Mouse (Mus musculus) midbrain, embryonic 14.5 days (tissue): ENCODE data around the gene 4921524J17Rik. TPM values are rescaled to one million over a fixed set of nuclear protein-coding genes. Genes with fewer than 3 reads are reported as not detected.

Source experiments
- ATAC-seq: fragments of 200-750 bp; cut with Nextera tagmentation; 2 replicates; pipeline ENCODE4 v1.8.0; 2017; ENCODE audit warnings: moderate number of reproducible peaks, moderate library complexity; ENCODE audit not compliant: low FRiP score, low TSS enrichment
- DNase-seq: peaks from one replicate; pipeline ENCODE4 v3.0.0-alpha.2; 2015
- H3K27ac ChIP-seq: fragments of 300-500 bp; sonication (generic); replicated peaks from 2 replicates; pipeline ENCODE4 v1.5.1; 2014; ENCODE audit warnings: mild to moderate bottlenecking, low read depth, low read length, moderate library complexity
- H3K27me3 ChIP-seq: fragments of 300-500 bp; sonication (generic); 2 replicates; pipeline ENCODE4 v1.6.1; 2014; ENCODE audit warnings: low read length, control low read depth, mixed read lengths; ENCODE audit not compliant: control insufficient read depth, insufficient read depth
- H3K36me3 ChIP-seq: fragments of 300-500 bp; sonication (generic); 2 replicates; pipeline ENCODE4 v1.6.1; 2014; ENCODE audit warnings: low read length, control low read depth; ENCODE audit not compliant: control insufficient read depth, insufficient read depth
- H3K4me1 ChIP-seq: fragments of 300-500 bp; sonication (generic); 2 replicates; pipeline ENCODE4 v1.6.1; 2014; ENCODE audit warnings: mild to moderate bottlenecking, antibody characterized with exemption, low read length, control low read depth; ENCODE audit not compliant: control insufficient read depth, insufficient read depth
- H3K4me2 ChIP-seq: fragments of 300-500 bp; sonication (generic); 2 replicates; pipeline ENCODE4 v1.6.1; 2014; ENCODE audit warnings: mild to moderate bottlenecking, low read length, moderate library complexity
- H3K4me3 ChIP-seq: fragments of 300-500 bp; sonication (generic); replicated peaks from 2 replicates; pipeline ENCODE4 v1.5.1; 2014; ENCODE audit warnings: low read depth, low read length
- H3K9ac ChIP-seq: fragments of 300-500 bp; sonication (generic); replicated peaks from 2 replicates; pipeline ENCODE4 v1.6.1; 2014; ENCODE audit warnings: mild to moderate bottlenecking, low read length, moderate library complexity
- H3K9me3 ChIP-seq: fragments of 300-500 bp; sonication (generic); 2 replicates; pipeline ENCODE4 v1.6.1; 2016; ENCODE audit warnings: low read length, control low read depth, mixed read lengths; ENCODE audit not compliant: control insufficient read depth
- WGBS: fragments of 180-500 bp; shearing (Covaris S2); extraction: QIAGEN DNeasy Blood & Tissue Kit; methylation state at CpG from one replicate; pipeline ENCODE4 v1.1.7; 2014; 5-methylcytosine and 5-hydroxymethylcytosine counted together
- polyA plus RNA-seq: library from polyadenylated mRNA; unstranded; fragments of >200 nt; fragmentation: Nextera tagmentation; extraction: Ambion mirVana; gene quantifications from 2 replicates; pipeline ENCODE4 v1.2.1, GENCODE M21; 2014

4921524J17Rik gene
- 40.9 and 41.1 TPM in 2 replicates for polyA plus RNA-seq

GRCm38 (mm10) chr8:85432168-85433016 is at the start of gene 4921524J17Rik:
TSS of gene 4921524J17Rik (minus strand) at chr8:85432833.
- Histone ChIP-seq H3K4me3 (peak within 1 kb of the TSS; percentile 68), H3K27me3 (no peaks in the 10 kb centered on the region), H3K4me2 (peak within 1 kb of the TSS; percentile 66), H3K9me3 (no peaks in the 10 kb centered on the region), H3K4me1 (peaks cover 26% of the 10 kb centered on the region), H3K9ac (peak within 1 kb of the TSS; percentile 77), H3K27ac (peak within 1 kb of the TSS; percentile 90), H3K36me3 (no peaks in the 10 kb centered on the region)
- ATAC-seq (peak; percentile 100), DNase-seq (peak; percentile 100)
- WGBS = under 1% methylated on average over 85 of the region's 85 CpGs

DNA sequence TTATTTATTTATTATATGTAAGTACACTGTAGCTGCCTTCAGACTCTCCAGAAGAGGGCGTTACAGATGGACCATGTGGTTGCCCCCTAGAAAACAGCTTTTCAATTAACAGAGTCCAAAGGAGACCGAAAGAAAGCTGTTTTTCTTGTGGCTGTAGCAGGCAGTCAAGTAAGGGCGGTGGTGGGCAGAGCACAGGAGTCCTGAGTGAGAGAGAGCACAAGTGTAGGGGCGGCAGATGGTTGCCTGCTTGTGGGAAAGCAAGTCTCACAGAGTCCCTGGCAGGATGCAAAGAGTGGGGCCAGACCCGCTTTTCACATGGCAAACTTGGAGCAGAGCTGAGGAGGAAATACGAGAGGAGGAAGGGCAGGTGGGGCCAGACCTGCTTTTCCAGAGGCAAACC is 49.8 kb upstream of the 4921524J17Rik start:
- DNase-seq (no peak), ATAC-seq (no peak)
- Histone ChIP-seq H3K9me3 (no peaks in the 10 kb centered on the region), H3K4me3 (no peak overlapping the region), H3K27ac (no peak overlapping the region), H3K9ac (no peak overlapping the region), H3K4me1 (no peaks in the 10 kb centered on the region), H3K27me3 (no peaks in the 10 kb centered on the region), H3K36me3 (no peaks in the 10 kb centered on the region), H3K4me2 (no peak overlapping the region)
- WGBS = 70% methylated on average over 6 of the region's 6 CpGs

DNA sequence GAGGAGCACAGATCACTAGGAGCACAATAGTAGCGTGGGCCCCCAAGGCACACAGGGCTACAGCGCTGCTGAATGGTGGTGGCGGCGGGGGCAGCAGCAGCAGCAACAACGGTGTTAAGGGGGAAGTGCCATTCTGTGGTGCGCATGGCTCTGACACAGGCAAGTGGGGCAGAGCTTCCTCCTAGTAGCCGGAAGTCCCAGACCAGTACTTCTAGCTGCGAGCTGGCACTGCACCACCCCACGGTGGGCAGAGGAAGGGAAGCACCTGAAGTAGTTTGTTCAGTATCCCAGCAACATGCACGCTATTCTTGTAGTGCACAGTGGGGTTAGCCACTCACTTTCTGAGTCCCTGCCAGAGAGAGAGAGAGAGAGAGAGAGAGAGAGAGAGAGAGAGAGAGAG is 49.3 kb upstream of the 4921524J17Rik start:
- no peaks in the 10 kb centered on the region for H3K4me1 ChIP-seq
- H3K36me3 ChIP-seq = no peaks in the 10 kb centered on the region
- H3K4me2 ChIP-seq = peak overlapping the region; percentile 23; the same call in 1 of the 2 replicates
- no peaks in the 10 kb centered on the region for H3K27me3 ChIP-seq
- WGBS = 31% methylated on average over 10 of the region's 10 CpGs
- H3K4me3 ChIP-seq = no peak overlapping the region
- H3K9ac ChIP-seq = peak overlapping the region; percentile 6; the same call in 1 of the 2 replicates
- ATAC-seq = no peak
- H3K27ac ChIP-seq = no peak overlapping the region
- no peaks in the 10 kb centered on the region for H3K9me3 ChIP-seq
- peak; percentile 21 for DNase-seq

GRCm38 (mm10) chr8:85479710-85480109 is 47.1 kb upstream of the 4921524J17Rik start:
- Histone ChIP-seq H3K36me3 (no peaks in the 10 kb centered on the region), H3K27ac (no peak overlapping the region), H3K9ac (no peak overlapping the region), H3K4me1 (no peaks in the 10 kb centered on the region), H3K9me3 (no peaks in the 10 kb centered on the region), H3K4me3 (no peak overlapping the region), H3K27me3 (no peaks in the 10 kb centered on the region), H3K4me2 (no peak overlapping the region)
- no peak for DNase-seq
- no peak for ATAC-seq
- 87% methylated on average over 2 of the region's 2 CpGs for WGBS

DNA sequence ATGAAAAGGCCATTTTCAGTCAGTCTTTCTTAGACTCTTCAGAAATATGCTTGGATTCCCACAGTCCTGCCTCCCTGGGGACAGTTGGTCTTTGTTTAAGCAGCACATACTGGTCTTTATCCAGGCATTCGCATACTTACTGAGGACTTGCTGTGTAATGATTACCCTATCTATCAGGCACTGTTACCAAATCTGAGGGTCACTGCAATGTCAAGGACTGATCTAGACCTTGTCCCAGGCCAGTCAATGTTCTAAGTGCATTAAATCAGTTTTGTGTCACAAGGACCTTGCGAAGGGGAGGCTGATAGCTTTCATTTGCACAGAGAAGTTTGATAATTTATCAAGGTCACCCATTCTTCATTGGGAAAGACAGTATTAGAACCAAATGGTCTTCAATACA is 45.8 kb upstream of the 4921524J17Rik start:
- Histone ChIP-seq H3K4me1 (no peaks in the 10 kb centered on the region), H3K27me3 (no peaks in the 10 kb centered on the region), H3K4me3 (no peak overlapping the region), H3K9me3 (no peaks in the 10 kb centered on the region), H3K36me3 (no peaks in the 10 kb centered on the region), H3K4me2 (no peak overlapping the region), H3K9ac (no peak overlapping the region), H3K27ac (no peak overlapping the region)
- DNase-seq = no peak
- no peak for ATAC-seq
- WGBS = 92% methylated on average over 2 of the region's 2 CpGs

DNA sequence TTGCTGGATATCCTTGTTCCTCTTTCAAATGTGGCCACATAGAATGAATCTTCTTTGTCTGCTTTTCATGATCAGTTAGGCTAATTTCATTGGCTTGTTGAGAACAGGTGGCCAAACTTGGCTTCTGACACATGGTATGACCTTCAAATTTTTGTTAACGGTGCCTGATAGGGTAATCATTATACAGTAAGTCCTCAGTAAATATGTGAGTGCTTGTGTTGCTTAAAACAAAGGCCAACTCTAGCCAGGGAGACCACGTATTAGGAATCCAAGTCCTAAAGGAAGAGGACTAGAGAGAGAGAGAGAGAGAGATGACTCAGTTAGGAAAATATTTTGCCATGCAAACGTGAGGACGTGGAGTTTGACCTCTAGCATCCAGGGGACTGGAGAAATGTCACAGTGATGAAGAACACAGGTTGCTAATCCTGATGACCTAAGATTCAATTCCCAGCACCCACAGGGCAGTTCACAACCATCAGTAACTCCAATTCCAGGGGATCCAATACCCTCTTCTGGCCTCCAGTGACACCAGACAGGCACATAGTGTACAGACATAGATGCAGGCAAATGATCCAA is 44.4 kb upstream of the 4921524J17Rik start:
- DNase-seq (no peak), ATAC-seq (no peak)
- Histone ChIP-seq H3K27ac (no peak overlapping the region), H3K4me1 (no peaks in the 10 kb centered on the region), H3K36me3 (no peaks in the 10 kb centered on the region), H3K27me3 (no peaks in the 10 kb centered on the region), H3K9me3 (no peaks in the 10 kb centered on the region), H3K9ac (no peak overlapping the region), H3K4me3 (no peak overlapping the region), H3K4me2 (no peak overlapping the region)
- 86% methylated on average over 4 of the region's 4 CpGs for WGBS

DNA sequence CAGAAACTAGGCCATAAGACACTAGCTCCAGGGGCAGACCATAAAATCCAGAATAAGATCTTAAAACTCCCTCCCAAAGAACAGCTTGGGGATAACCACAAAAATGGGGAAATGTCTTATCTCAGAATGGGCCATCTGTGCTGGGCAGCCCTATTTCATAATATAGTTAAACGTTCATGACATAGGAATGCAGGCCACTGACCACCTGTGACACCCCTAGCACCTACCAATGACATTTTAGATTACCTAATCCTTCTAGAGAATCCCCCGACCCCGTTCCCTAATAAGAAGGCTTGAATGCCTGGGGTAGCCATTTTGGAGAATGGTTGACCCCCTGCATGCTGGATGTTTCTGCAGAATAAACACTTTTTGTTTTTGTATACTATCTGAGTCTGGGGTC is 42.3 kb upstream of the 4921524J17Rik start:
- no peaks in the 10 kb centered on the region for H3K4me1 ChIP-seq
- no peaks in the 10 kb centered on the region for H3K36me3 ChIP-seq
- no peaks in the 10 kb centered on the region for H3K27me3 ChIP-seq
- no peak overlapping the region for H3K4me3 ChIP-seq
- ATAC-seq (no peak), DNase-seq (no peak)
- H3K27ac ChIP-seq = no peak overlapping the region
- no peak overlapping the region for H3K9ac ChIP-seq
- WGBS = 89% methylated on average over 3 of the region's 3 CpGs
- no peaks in the 10 kb centered on the region for H3K9me3 ChIP-seq
- H3K4me2 ChIP-seq = no peak overlapping the region

DNA sequence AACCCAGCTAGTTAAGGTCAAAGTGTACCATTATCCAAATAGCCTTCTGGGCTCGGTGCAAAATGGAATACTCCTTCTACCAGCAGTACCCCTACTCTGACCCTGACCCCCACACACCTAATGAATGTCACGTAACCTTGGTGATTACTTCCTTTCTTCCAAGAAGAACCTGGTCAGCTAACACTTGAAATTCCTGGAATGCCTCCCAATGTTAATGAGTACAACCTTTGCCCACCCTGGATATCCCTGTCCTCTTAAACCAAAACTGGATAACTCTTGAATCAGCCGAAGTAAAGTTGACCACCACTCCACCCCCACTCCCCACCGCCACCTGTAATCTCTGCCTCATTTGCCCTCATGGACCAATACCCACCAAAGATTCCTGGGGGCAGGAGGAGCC is 40.6 kb upstream of the 4921524J17Rik start:
- ATAC-seq = no peak
- no peak overlapping the region for H3K9ac ChIP-seq
- H3K27ac ChIP-seq = no peak overlapping the region
- 91% methylated on average over 4 of the region's 4 CpGs for WGBS
- H3K27me3 ChIP-seq = no peaks in the 10 kb centered on the region
- H3K36me3 ChIP-seq = no peaks in the 10 kb centered on the region
- DNase-seq = no peak
- H3K4me1 ChIP-seq = no peaks in the 10 kb centered on the region
- H3K4me2 ChIP-seq = no peak overlapping the region
- no peaks in the 10 kb centered on the region for H3K9me3 ChIP-seq
- H3K4me3 ChIP-seq = no peak overlapping the region

- ATAC-seq (no peak), DNase-seq (no peak)
- H3K4me1 ChIP-seq = no peaks in the 10 kb centered on the region
- H3K9me3 ChIP-seq = no peaks in the 10 kb centered on the region
- H3K9ac ChIP-seq = no peak overlapping the region
- H3K4me2 ChIP-seq = no peak overlapping the region
- no peaks in the 10 kb centered on the region for H3K36me3 ChIP-seq
- 73% methylated on average over 6 of the region's 6 CpGs for WGBS
- H3K27me3 ChIP-seq = no peaks in the 10 kb centered on the region
- H3K4me3 ChIP-seq = no peak overlapping the region
- H3K27ac ChIP-seq = no peak overlapping the region
Observed at GRCm38 (mm10) chr8:85472800-85473199, 40.2 kb upstream of the 4921524J17Rik start.
